Mouse (Mus musculus) frontal cortex, adult (tissue): Measurements from ENCODE around the gene Cdkn1c.

Source experiments
- ATAC-seq: cut with Nextera tagmentation; 2 replicates; pipeline ENCODE4 v1.9.2; 2017; ENCODE audit warnings: mild to moderate bottlenecking, moderate library complexity, mixed read lengths; ENCODE audit not compliant: low TSS enrichment

Cdkn1c gene

DNA sequence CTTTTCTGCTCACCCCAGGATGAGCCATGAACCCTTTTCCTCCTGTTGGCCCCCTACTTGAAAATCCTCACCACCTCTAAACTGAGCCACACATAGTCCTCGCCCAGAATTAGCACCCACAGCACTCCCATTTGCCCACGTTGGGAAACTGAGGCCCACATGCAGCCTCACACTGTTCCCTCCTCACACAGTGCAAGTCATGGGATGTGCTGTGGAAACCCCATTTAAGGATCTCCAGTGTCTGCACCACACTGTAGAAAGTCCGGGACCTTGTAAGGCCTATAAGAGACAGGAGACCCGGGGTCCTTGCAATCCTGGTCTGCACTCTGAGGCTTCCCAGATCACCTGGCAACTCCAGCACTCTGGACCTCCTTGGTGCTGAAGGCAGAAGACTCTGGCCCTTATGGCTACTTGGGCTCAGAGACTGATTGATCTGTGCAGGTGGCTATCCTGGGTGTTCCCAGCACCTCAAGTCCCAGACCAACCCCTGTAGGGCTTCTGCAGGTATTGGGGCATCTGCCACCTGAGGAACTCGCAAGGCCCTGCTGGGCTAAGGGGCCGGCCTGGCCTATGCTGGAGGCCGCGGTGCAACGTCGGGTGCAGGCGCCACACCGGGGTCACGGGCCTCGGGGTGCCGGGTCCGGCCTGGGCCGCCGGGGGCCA is 23.5 kb downstream of the Cdkn1c start:
- ATAC-seq = no peak

DNA sequence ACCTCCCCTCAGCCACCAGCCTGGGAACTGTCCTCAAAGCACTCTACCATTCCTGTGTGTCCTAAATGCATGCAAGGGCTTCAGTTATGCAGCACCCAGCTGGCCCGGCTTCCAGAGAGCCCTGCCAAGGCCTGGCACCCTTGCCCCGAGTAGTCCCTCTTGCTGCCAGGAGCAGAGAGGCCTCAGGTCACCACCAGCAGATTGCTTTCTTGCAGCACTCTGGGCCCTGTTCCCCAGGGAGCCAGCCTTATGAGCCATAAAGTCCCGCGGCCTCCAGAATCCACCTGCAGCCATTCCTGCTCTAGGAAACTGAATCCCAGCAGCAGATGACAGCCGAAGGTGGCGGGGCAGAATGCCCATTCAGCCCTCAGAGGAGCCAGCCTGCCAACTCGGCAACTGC is 27.5 kb downstream of the Cdkn1c start:
- no peak for ATAC-seq

DNA sequence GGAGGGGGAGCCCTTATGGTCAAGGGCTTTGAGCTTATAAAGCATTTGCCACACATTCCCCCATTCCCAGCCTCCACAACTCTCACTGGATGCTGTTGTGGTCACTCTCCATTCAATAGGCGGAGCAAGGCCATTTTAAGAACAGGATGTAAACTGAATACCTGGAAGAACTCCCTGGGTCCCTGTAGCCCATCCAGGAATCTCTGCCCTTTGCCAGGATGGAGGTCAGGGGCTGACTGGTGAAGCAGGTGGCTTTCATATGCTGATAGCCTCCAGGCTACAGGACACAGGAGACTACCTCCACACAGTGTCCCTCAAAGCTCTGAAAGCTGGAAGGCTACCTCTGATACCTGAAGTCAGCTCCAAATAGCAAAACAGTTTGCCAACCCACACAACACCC is 28.2 kb downstream of the Cdkn1c start:
- no peak for ATAC-seq

DNA sequence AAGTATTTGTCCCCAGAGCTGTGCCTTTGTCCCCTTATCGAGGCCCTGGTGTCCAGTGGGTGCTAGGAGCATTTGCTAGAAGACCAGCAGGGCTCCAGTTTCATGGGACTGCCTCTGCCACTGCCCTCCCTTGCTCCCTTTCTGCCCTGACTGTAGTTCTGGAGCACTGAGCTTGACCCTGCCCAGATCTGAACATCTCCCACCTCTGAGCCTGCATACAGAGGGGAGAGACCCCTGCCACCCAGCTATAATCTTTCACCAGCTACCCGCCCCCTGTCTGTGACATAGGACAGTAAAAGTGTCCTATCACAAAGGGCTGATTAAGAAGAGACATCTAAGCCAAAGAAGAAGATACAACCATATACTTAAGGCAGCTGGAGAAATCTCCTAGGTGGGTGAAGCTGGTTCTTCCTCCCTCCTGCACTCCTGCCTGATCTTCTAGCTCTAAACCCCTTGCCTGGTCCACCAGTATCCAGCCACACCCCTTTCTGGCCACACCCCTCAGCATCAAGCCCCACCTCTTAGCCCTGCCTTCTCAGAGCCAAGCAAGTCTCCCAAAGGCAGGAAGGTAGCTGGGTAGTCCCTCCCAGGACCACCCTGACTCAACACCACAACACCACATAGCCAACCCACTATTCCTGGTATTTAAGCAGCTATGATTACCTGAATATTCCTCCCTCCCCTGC is 31.9 kb downstream of the Cdkn1c start:
- ATAC-seq = no peak

DNA sequence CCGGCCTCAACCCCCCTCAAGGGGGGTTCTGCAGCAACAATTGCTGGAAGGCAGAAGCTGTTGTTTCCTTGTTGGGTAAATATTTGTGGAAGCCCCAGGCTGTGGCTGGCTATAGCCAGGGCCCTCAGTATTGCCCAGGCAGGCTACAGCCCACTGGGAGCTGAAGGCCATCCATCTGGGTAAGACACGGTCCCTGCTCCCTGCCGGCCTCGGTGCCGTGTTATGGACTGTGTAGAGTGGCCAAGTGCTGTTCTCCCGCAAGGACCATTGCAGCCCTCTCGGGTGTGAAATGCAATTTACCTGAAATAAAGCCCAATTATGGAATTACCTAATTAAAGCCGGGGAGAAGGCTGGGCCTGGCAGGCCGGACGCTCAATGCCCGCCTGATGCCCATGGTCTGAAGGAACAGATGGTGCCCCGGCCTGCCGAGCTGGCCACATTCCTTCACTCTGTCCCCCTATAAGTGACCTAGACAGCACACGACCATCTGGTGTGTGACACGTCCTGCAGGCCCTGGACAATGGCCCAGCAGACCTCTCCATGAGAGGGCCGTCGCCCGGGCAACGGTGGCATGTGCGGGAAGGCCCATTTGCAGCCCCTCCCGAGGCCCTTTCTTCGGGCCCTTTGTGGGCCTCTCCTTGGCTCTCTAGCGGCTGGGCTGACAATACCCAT is 32.6 kb downstream of the Cdkn1c start:
- no peak for ATAC-seq

DNA sequence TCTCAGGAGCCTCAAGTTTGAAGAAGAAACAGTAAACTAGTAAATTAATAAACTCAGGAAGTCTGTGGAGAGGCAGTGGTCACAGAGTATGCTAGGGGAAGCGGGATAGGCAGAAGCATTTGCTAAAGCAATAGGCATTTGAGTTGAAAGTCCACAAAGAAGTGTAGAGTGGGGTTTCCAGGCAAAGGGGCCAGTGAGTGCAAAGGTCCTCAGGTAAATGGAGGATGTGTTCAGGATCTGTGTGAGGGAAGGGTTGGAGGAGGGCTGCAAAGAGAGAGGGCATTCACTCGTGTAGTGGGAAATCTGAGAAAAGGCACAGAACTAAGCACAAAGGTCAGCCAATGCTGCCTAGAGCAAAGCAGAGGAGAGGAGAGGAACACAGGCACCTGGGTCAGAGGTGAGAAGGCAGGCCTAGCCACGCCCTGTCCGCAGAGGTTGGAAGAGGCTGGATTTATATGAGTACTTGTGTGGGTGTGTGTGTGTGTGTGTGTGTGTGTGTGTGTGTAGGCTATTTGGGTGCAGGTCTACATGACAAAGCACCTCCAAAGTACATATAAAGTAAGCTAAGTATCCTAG is 41.2 kb downstream of the Cdkn1c start:
- ATAC-seq = no peak

DNA sequence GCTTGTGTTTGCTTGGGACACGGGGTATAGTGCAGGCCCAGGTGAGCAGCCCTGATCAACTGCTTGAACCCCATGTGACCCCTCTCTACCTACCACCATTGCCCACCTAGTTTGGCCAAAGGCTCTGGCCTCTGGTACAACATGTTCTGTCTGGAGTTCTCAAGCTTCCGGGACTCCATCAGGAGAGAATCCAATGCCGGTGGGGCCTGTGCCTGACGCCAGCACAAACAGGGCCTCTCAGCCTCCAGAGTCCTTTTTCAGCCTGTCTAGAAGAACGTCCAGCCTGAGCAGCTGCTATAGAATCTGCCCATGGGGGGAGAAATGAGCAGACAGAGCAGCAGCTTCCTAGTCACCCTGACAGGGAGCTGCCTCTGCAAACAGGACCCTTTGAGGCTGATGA is 43.0 kb downstream of the Cdkn1c start:
- ATAC-seq = no peak

DNA sequence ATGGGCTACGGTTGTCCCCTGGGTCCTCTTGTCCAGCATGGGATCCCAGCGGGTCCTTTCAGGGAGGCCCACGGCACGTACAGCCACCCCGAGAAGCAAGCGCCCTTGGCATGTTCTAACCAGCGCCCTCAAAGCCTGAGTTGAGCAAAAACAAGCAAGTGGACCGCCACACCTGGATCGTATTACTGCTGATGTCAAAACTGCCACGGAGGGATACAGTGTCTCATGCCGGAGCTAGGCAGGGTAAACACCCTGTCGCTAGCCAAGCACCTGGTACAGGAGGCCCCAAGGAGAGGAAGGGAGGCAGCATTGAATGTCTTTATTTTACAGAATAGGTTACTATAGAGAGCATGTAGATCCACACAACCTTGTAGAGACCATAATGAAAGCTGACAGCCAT is 44.4 kb downstream of the Cdkn1c start:
- no peak for ATAC-seq

DNA sequence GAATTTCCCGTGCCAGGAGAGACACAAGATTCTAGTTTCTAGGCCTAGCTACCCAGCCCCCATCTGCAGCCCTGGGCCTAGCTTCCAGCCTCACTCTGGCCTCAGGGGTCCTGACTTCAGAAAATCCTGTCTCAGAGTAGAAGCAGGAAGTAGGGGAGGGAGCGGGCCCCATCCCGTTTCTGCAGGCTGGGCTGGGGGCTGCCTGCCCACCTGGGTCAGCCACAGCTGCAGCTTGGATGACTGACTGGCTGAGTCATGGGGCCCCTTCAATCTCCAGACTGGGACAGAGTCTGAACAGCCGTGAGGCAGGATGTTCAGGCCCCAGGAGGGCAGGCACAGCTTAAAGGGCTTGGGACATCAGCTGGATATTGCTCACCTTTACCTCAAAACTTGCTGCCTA is 45.8 kb downstream of the Cdkn1c start:
- ATAC-seq = no peak

DNA sequence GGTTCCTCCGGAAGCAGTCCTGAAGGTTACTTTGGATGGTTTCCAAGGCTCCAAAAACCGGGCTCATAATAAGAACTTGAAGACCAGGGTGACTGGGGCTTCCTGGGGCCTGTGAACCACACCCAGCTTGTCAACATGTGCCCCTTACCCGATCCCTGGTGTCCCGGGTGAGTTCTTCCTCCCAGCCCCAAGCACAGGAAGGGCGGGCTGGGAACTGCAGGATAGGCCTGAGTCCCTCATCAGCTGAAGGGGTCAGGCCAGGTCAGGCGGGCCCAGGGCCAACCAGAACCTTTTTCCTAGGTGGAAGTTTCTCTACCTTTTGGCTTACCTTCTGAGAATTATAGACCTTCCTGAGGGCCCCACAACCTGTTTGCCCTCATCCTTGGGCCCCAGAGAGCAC is 48.2 kb downstream of the Cdkn1c start:
- no peak for ATAC-seq

DNA sequence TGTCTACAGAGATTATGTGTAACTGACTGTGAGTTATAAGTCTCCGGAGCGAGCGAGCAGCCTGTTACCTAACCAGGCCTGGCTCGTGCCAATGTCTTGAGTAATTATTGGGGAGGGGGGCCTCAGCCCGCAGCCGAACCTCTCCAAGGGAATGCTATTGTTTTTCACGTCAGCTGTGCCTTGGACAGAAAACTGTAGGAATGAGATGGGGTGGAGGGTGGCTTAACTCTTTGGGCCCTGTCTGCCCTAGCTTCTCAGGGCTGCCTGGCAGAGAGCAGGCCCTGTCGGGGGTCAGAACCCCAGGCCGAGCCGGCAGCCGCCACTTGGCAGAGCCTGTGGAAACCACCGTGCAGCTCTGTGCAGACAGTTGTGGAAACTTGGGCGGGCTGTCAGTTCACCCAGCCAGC is 52.2 kb downstream of the Cdkn1c start:
- no peak for ATAC-seq
